Mouse (Mus musculus) adrenal gland, adult 18-20 months (tissue): ENCODE results near the gene Tmem171. TPM values are rescaled to one million over a fixed set of nuclear protein-coding genes. Genes with fewer than 3 reads are reported as not detected.

ENCODE experiments used
- DNase-seq, 2 experiments: peaks; one replicate each; pipeline ENCODE4 v3.0.0; 2021 to 2022; ENCODE audit warnings: low spot score in 2 of 2
- long read RNA-seq, 2 experiments: library from polyadenylated mRNA; stranded (forward); transcript quantifications; one replicate each; pipeline ENCODE4 v2.0.0; 2021
- total RNA-seq, 2 experiments: library from RNA; stranded (reverse); gene quantifications; 1 replicate in 1 of 2; 2 replicates in 1 of 2; pipeline ENCODE4 v1.2.3; 2021

Gene Tmem171
- under 1 TPM; 0.80 to 0.86 TPM for total RNA-seq
- long read RNA-seq, experiment 1, result 0 reads
- long read RNA-seq, experiment 2, partial matches to known transcripts, result 0 of 2 reads
- long read RNA-seq, experiment 2, other reads (novel, unspliced or antisense), result 2 of 2 reads

DNA sequence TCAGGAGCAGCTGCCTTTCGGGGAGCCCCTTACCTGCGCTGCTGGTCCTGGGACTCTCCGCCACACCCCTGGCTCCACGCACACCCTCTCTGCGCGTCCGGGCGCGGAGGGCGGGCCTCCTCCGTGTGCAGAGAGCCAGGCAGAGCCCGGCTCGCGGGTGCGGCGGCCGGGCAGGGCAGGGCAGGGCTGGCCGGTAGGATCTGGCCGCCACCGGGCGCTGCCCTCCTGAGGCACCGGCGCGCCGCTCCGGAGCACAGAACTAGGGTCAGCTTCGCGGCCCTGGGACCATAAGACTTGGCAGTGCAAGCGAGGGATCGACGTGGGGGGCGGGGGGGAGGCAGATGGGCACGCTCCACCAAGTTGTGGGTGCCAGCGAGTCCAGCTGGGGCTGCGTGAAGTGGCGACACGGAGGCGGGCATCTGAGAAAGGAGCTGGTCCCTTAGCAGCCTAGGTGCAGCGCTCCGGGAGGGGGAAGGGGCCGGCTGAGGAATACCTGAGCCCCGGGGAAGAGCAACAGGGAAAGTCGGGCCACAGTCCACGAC, at the start of gene Tmem171:
Gene Tmem171, minus strand, starts transcription at position 62 of the 542 bp plus-strand sequence.
- DNase-seq, result peak in 1 of 2 experiments; percentile 7

DNA sequence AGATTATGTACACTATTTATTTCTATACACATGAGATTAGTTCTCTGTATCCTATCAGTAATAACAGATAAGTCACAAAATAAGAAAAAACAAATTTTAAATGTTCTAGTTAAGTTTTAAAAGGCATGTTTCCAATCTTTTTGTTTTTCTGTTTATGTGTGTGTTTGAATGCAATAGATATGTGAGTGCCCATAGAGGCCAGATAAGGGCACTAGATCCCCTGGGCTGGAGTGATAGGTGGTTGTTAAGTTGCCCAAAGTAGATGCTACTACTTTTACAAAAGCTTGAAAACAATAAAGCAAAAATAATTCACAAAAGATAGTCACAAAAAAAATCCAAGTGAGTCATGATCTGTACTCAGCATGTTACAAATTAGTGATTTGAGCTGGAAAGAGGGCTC, 49.2 kb upstream of the Tmem171 start:
- no peak for DNase-seq

DNA sequence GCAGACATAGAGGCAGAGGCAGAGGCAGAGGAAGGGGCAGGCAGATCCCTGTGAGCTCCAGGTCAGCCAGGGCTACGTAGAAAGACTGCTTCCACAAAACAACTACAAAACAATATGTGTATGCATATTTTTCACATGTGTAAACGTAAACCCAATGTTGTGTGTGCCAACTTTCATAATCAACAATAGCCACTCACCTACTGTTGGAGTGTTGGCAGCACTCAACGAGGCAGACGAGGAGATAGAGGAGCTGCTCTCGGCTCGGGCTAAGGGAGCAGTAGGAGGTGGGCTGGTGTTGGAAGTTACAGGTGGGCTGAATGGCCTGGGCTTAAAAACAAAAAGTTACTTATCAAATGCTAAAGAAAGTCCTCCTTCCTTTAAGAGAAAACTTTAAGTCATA, 48.6 kb upstream of the Tmem171 start:
- DNase-seq, result no peak

DNA sequence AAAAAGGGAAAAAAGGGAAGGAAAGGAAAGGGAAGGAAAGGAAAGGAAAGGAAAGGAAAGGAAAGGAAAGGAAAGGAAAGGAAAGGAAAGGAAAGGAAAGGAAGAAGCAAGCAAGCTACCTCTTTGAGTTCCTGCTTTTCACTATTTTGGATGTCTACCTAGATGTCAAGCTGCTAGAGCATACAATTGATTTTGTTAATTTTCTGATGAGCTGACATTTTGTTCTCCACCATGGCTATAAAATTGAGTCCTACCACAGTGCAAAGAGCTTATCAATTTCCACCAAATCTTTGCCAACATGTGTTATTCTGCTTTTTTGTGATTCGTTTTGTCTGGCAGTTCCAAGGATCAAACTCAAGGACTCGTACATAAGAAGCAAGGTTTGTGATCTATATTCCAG, 43.6 kb upstream of the Tmem171 start:
- DNase-seq, result no peak

DNA sequence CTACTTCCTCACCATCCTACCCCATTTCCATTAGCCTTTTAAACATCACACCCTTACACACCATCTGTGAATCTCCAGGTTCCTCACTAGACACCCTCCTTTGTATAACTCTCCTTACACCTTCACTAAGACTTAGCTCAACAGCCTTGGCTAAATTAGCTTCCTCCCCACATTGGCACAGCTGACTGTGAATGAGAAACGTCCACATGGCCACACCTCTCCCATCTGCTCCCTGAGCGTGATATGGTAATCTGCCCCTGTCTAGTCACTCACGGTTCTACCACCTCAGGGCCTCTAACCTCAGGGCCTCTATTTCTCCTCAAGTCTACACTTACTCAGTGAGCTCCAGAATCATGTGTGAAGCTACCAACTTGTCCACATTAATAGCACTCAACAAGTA, 38.7 kb upstream of the Tmem171 start:
- DNase-seq, result no peak

DNA sequence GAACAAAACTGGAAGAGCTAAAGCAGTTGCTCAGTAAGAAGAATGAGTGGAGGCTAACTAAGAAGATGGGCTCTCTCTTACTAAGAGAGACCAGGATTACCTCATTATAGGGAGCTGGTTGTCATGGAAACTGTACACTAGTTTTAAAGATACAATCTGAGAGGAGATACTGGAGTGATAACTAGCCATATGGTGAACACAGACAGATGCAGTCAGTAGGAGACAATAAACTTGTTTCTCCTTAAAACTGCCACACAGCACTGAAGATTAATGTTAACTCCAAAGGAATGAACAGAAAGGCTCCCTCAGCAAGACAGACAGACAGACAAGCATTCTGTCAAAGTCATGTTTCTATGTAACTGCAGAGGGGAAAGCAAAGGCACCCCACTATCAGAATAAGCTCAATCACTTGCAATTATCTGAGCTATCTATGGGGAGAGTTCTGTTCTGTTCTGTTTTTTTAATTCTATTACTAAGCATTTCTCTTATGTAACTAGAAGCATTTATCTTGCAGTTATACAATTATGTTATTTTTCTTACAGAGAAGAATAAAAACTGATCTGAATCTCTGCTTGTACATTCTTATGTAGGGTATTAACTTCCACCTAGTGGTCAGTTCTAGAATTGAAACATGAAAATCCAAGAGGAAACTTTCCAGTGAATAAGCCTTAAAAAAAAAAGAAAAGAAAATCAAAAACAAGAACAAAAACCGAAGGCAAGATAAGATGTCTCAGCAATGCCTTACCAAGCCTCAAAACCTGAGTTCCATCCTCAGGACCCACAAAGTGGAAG, 34.8 kb upstream of the Tmem171 start:
- no peak for DNase-seq

DNA sequence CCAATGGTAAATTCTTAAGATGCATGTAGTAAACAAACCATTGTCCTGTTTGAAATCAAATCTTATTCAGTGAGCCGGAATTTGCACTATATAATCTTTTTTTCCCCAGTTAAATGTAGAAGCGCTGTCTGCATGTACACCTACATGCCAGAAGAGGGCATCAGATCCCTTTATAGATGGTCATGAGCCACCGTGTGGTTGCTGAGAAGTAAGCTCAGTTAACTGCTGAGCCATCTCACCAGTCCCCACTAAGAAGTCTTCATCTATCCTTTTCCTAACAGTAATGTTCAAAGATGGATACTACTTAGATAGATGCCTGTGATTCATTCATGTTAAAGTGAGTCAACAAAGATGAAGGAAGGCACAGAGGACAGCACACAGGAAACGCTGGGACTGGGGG, 31.9 kb upstream of the Tmem171 start:
- no peak for DNase-seq

DNA sequence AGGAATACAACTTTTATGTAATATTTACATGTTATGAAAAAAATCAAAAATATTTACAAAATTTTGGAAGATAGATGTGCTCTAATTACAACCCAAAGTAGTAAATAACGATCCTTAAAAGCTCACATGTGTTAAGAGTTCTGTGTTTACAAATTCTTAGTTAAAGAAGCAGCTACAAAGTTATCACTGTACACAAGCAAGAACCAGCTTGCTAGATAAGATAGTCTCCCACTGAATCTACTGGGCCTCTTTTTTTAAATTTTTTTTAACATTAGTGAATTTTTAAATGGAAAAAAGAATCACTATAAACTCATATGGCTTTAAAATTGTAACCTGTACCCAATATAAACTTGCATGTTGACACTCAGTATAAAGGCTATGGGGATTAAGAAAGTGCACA, 28.8 kb upstream of the Tmem171 start:
- no peak for DNase-seq

DNA sequence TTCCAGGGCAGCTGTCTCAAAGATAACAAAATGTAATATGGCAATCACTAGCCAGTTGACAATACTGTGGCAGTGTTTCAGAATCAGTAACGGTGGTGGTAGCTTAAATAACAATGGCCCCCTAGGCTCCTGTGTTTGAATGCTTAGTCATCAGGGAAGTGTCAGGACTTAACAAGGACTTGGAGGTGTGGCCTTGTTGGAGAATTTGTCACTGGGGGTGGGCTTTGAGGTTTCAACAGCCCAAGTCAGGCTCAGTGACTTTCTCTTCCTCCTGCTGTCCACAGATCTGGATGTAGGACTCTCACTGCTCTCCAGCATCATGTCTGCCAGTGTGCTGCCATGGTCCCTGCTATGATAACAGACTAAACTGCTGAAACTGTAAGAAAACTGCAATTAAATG, 27.7 kb upstream of the Tmem171 start:
- DNase-seq, result no peak

DNA sequence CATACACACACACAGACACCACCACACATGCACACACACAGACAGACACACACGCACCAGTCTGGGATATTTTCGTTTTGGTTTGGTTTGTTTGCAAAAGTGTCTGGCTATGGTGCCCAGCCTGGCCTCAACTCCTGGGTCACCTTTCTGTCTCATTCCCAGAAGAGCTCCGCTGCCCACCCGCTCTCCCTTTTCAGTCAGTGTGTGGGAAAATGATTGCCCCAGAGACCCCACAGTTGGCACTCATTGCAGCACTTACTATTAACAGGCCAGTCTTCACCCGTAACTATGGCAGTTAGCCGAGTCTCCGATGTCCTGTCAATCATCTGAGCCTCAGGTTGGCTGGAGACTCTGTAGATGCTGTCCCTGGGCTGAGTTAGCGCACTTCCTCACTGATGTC, 21.5 kb upstream of the Tmem171 start:
- no peak for DNase-seq

DNA sequence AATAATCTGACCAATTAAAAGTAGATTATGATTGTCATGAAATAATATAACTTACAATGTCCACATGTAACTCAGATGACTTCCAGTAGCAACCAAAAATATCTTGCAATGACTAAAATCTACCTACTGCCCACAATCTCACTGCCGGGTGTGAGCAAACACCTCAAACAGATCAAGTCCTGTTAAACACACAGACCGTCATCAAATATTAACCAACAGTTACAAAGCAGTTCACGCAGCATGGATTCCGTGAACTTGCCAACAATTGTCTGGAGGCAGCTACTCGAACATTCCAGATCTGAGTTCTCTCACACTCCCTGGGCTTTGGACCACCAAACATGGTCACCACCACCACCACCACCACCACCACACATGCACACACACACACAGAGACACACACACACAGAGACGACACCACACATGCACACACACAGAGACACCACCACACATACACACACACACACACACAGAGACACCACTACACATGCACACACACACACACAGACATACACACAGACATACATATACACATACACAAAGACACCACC, 20.9 kb upstream of the Tmem171 start:
- DNase-seq, result peak in 1 of 2 experiments; percentile 0

DNA sequence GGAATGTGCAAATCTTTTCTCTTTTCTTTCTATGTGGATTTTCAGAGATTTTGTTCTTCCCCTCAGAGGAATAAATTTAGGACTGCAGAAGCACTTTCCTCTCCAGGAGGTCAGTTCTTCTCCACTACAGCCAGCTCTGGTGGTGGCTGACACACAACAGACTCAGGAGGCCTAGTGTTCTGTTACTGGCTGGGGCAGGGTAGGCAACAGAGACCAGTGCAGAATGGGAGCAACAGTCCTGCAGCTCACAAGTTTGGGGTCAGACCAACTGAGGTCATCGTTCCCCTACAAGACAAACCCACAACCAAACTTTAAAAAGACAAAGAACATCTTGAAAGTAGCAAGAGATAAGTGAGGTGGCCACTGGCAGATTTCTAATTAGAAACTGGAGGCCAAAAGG, 16.0 kb upstream of the Tmem171 start:
- no peak for DNase-seq

DNA sequence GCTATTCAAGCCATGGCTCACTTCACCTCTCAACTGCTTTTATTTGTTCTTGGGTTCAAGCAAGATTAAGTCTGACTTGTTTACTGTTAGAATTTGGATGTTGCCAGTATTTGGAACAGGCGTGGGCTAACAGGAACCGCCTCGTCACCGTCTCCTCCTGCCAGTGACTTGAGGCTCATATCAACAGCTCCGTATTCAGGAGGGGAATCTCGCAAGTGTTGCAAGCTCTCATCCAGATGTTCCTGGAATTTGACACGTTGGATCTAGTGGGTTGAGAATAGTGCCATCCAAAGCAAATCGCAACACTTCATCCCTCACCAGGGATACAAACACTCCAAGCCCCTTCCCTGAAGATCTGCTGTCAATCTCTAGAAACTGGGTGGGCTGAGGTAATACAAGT, 15.6 kb upstream of the Tmem171 start:
- peak in 1 of 2 experiments; percentile 1 for DNase-seq

DNA sequence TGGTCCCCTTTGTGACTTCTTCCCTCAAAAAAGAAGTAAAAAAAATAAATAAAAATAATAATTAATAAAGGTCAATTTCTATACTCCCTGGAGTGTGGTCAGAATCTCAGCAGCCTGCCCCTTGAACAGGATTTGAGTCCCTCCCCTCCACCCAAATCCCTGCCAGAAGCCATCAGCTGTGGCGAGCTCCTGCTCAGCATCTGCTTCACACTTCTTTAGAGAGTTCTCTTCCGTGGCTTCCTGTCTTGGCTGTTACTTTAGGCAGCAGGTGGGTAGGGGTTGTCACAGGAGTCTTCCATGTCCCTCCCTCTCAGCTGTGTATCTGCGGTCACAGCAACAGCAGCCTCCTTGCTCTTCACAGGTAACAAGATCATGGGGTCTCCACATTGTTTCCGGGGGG, 10.9 kb upstream of the Tmem171 start:
- no peak for DNase-seq

DNA sequence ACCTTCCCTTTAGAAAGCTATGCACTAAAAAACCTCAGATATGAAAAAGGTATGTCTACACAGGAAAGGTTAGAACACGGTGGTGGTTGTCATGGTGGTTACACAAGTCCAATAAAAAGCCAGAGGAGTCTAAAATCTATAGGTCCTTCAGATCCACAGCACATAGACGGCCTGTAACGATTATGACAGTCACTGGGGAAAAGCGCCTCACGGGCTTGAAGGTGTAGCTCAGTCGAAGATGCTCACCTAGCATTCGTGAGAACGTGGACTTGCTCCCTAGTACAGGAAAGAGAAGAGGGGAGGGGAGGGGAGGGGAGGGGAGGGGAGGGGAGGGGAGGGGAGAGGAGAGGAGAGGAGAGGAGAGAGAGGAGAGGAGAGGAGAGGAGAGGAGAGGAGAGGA, 9.2 kb upstream of the Tmem171 start:
- no peak for DNase-seq

DNA sequence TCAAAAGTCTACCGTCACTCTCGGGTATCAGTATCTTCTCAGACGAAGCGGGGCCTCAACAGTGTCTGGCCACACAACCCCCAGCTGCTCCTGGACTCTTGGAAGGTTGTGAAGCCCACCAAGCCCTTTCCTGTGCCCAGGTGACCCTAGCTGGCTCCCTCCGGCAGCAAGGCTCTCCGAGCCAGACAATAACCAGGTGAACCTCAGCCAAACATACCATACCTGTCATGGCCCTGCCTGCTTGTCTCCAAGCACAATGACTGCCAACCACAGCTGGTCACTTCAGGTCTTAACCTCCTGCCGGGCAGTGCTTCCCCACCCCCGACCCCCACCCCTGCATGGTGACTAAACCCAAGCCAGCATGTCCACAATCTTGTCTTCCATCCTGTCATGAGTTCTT, 7.7 kb upstream of the Tmem171 start:
- no peak for DNase-seq

DNA sequence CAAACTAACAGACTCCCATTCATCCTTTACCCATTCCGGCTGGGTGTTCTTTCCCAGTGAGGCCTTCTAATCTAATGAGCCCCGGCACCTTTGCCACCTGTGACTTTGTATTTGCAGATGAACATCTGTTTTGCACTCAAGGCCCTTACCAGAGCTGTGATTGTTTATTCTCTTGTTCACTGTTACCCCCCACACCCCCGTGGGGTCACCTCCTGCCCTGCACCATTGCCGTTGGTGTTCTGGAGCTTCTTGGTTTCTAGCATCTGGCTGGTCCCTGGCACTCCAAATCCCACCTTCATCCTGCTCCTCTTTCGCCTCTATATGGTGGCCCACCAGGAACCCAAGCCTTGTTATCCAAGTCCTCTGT, 6.7 kb upstream of the Tmem171 start:
- no peak for DNase-seq

DNA sequence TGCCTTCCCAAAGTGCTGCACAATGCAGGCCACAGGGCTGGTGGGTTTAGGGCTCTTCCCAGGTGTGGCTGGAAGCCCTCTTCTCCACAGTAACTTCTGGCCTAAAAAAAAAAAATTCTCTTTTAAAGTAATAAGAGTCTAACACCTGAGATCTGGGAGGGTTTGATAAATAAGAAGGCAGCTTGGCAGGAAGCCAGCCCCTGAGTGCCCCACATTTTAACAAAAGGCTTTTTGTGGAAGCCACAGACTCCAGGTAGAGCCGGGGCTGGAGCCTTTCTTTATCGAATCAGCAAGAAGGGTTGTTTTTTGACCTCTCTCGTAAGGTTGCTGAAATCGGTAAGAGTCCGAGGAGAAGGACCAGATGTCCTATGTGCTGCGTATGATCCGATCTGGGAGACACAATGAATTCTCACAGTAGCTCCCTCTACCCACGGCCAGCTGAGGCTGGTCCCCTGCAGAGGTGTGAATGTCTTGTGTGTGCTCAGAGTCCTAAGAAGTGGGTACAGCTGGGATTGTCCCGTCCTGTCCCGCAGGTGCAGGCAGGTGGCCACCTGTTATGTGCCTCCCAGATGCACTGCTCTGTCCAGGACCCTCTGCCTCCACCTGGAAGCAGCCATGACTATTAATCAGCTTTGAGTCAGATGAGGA, 6.2 kb upstream of the Tmem171 start:
- peak in 1 of 2 experiments; percentile 11 for DNase-seq

DNA sequence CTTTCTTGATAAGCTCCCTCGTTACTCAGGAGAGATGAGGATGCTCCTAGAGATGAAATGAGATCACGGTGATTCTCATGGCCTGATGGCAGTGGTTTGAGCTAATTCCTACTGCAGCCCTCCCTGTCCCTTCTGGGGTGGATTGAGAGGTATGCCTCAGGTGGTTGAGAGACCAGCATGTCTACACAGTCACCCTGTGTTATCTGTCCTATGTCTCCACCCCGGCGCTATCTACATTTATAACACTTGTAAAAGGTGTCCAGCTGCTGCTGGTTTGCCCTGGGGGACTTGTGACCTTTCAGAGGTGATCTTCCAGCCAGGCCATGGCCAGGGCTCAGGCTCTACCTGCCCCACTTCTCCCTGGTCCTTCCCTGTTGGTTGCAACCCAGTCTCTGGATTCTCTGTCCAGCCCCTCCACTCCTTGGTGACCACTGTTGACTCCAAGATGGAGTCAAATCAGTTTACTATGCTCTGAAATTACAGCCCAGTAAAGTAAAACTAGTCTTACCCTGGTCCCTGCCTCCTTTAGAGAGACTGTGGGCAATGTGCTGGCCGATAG, 5.4 kb upstream of the Tmem171 start:
- peak in 1 of 2 experiments; percentile 8 for DNase-seq

DNA sequence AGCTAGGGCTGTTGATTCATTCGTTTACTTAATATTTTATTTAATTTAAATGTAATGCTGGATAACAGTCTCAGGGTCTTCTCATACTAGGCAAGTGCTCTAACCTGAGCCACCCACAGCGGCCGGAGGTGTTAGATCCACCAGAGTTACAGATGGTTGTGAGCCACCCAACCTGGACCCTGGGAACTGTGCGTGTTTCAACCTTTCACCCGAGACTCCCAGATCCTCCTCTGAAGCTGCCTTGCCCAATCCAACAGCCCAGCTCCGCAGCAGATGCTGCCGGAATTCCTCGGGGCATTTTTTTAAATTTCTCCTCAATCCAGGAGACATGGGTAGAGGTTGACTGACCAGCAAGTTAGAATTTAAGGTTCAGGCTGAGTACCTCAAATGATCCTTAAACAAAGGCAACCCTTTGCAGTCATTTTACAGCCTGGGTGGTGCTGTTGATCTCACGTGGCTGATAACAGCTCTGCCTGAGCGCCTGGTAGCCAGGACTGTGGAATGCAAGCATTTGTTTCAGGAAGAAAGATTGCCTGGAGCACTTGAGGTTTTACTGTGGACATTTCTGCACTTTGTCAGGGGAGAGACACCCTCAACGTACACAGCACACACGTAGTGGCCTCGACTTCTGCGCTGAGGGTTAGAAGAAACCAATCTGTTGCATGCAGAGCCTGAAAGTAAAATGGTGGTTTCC, 4.6 kb upstream of the Tmem171 start:
- no peak for DNase-seq

DNA sequence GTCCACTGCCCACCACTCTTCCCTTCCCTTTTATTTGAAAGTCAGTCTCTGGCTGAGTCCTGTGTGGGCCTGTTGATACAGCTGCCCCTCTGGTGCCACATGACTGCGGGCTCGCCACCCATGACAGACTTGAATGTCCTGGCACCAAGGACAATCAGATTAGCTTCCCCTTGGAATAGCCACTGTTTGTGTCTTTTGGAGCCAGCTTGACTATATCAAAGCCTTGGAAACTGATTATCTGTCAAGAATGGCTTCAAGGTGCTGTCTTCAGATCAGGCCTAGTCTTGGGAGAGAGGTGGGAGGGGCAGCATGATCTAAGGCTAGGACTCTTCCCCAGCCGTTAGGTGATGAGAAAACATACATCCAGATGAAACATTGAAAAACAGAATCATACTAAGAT, 2.1 kb upstream of the Tmem171 start:
- DNase-seq, result no peak
